Mouse (Mus musculus): ENCODE results near the gene Cx3cl1. TPM values are rescaled to one million over a fixed set of nuclear protein-coding genes. Genes with fewer than 3 reads are reported as not detected.

The Cx3cl1 gene
- polyA plus RNA-seq, 1 experiment = 33.8 TPM

DNA sequence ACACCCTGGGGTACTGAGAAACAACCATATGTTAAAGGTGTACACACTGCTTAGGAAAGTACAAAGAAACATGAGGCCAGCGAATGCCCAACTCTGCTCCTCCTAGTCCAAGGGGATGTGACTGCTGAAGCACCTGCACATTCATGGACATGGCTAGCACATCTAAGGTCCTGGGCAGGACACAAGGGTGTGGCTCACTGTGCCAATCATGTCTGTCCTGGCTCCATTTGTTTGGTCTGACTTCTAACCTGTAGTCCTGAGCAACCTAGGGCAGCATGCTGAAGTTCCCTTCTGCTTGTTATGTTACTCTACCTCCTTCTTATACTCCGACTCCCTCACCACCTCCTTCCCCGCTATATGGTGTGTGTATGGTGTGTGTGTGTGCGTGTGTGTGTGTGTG, 22.6 kb downstream of the Cx3cl1 start:
- 93% methylated on average over 4 of the region's 4 CpGs for WGBS
- H3K36me3 ChIP-seq (ENCODE audit: control insufficient read depth, insufficient read depth, low read length) = no peaks in the 10 kb centered on the region
- H3K27me3 ChIP-seq (ENCODE audit: control insufficient read depth, insufficient read depth, low read length) = no peaks in the 10 kb centered on the region
- no peak for DNase-seq
- no peak overlapping the region for H3K27ac ChIP-seq (ENCODE audit: control insufficient read depth, insufficient read depth, low read length)
- no peak overlapping the region for H3K4me3 ChIP-seq (ENCODE audit: control insufficient read depth, insufficient read depth, low read length)
- TF ChIP-seq CTCF (IDR thresholded peaks at IDR 0.05; ENCODE audit: borderline replicate concordance, control insufficient read depth, extremely low read depth, insufficient read depth, low read length, poor library complexity) (no peak), POLR2A (IDR thresholded peaks at IDR 0.05; ENCODE audit: control insufficient read depth, extremely low read depth, insufficient read depth, low read length, poor library complexity) (no peak)
- no peaks in the 10 kb centered on the region for H3K4me1 ChIP-seq (replicated peaks; ENCODE audit: control insufficient read depth, insufficient read depth, low read length)

DNA sequence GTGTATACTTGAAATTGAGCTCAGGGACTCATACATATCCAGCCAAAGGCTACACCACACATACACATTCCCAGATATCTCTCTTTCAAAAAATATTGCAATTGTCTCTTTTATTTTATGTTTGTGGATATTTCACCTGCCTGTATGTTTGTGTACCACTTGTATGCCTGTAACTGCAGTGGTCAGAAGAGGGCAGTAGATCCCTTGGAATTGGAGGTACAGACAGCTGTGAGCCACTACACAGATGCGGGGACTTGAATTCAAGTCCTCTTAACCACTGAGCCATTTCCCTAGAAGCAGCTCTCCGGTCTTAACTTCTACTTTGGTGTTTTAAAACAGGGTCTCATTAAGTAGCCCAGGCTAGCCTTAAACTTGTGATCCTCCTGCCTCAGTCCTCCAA, 23.0 kb downstream of the Cx3cl1 start:
- DNase-seq = no peak
- Histone ChIP-seq H3K4me1 (replicated peaks; ENCODE audit: control insufficient read depth, insufficient read depth, low read length) (no peaks in the 10 kb centered on the region), H3K27ac (ENCODE audit: control insufficient read depth, insufficient read depth, low read length) (no peak overlapping the region), H3K4me3 (ENCODE audit: control insufficient read depth, insufficient read depth, low read length) (no peak overlapping the region), H3K27me3 (ENCODE audit: control insufficient read depth, insufficient read depth, low read length) (no peaks in the 10 kb centered on the region), H3K36me3 (ENCODE audit: control insufficient read depth, insufficient read depth, low read length) (no peaks in the 10 kb centered on the region)
- no peak for TF ChIP-seq CTCF (IDR thresholded peaks at IDR 0.05; ENCODE audit: borderline replicate concordance, control insufficient read depth, extremely low read depth, insufficient read depth, low read length, poor library complexity)
- no peak for TF ChIP-seq POLR2A (IDR thresholded peaks at IDR 0.05; ENCODE audit: control insufficient read depth, extremely low read depth, insufficient read depth, low read length, poor library complexity)
- WGBS = 90% methylated on average over 2 of the region's 2 CpGs

DNA sequence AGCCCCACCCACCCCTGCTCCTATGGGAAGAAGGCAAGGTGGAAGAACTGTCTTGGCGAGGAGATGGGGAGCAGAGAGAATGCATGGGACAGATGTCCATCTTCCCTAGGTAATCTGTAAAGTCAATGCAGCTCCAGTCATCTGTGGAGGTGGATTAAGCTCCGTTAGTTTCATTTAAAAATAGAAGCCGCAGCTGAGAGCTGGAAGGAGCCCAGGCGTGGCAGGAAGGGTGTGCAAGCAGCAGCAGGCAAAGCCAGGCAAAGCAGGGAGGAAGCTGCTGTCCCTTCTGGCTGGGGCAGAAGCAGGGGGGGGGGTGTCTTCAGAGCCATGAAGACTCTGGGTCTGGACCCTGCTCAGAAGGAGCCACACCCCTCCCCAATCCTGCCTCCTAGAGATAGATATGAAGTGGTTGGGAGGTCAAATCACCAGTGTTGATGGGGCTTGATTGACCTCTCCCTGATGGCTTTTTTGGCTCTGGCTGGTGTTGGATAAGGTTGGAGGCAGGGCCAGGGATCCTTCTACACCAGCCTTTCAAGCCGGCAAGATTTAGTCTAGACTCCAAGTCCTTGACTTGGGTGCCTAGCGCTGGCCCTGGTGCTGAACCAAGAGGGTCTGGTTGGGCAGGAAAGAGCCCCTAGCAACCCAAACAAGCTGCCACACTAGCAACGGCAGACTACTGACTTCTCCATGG, 28.6 kb downstream of the Cx3cl1 start:
- Histone ChIP-seq H3K4me1 (replicated peaks; ENCODE audit: control insufficient read depth, insufficient read depth, low read length) (peaks cover 12% of the 10 kb centered on the region), H3K27me3 (ENCODE audit: control insufficient read depth, insufficient read depth, low read length) (no peaks in the 10 kb centered on the region), H3K36me3 (ENCODE audit: control insufficient read depth, insufficient read depth, low read length) (no peaks in the 10 kb centered on the region), H3K4me3 (ENCODE audit: control insufficient read depth, insufficient read depth, low read length) (no peak overlapping the region), H3K27ac (ENCODE audit: control insufficient read depth, insufficient read depth, low read length) (no peak overlapping the region)
- no peak for TF ChIP-seq CTCF (IDR thresholded peaks at IDR 0.05; ENCODE audit: borderline replicate concordance, control insufficient read depth, extremely low read depth, insufficient read depth, low read length, poor library complexity)
- TF ChIP-seq POLR2A (IDR thresholded peaks at IDR 0.05; ENCODE audit: control insufficient read depth, extremely low read depth, insufficient read depth, low read length, poor library complexity) = no peak
- no peak for DNase-seq
- WGBS = 26% methylated on average over 7 of the region's 7 CpGs

DNA sequence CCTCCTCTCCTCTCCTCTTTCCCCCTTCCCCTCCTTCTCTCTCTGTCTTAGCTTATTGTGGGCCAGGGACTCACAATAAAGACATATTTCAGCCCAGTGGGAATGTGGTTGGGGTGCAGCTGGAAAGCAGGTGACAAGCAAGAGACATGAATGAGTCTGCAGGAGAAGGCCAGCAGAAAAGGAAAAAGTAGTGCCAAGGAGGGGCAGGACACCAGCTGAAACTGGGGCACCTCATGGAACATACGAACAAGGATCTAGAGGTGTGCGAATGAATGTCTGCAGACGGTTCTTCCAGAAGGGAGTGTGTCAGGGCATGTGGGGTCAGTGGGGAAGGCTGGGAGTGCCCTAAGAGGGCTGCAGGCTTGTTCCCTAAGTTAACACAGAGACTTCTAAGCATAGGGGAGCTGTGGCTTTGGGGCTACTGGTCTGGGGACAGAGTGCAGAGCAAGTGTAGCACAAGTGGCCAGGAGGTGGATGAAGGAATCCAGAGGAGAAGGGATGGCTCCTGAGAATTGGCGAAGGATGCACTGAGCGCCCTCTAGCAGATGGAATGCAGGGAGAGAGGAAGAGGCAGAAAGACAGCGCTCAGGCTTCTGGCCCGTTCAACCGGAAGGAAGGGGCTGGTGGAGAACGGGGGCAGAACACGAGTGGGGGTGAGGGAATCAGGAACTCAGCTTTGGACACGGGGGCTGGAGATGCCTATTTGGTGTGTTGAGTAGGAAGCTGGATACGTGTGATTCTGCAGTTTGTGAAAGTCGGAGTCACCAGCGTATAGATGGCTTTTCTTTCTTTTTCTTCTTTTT, 29.7 kb downstream of the Cx3cl1 start:
- Histone ChIP-seq H3K4me3 (ENCODE audit: control insufficient read depth, insufficient read depth, low read length) (no peak overlapping the region), H3K27ac (ENCODE audit: control insufficient read depth, insufficient read depth, low read length) (no peak overlapping the region), H3K4me1 (replicated peaks; ENCODE audit: control insufficient read depth, insufficient read depth, low read length) (peaks cover 12% of the 10 kb centered on the region), H3K36me3 (ENCODE audit: control insufficient read depth, insufficient read depth, low read length) (no peaks in the 10 kb centered on the region), H3K27me3 (ENCODE audit: control insufficient read depth, insufficient read depth, low read length) (no peaks in the 10 kb centered on the region)
- WGBS = 35% methylated on average over 14 of the region's 14 CpGs
- DNase-seq = peak; percentile 9
- TF ChIP-seq CTCF (IDR thresholded peaks at IDR 0.05; ENCODE audit: borderline replicate concordance, control insufficient read depth, extremely low read depth, insufficient read depth, low read length, poor library complexity) = no peak
- TF ChIP-seq POLR2A (IDR thresholded peaks at IDR 0.05; ENCODE audit: control insufficient read depth, extremely low read depth, insufficient read depth, low read length, poor library complexity) = no peak

DNA sequence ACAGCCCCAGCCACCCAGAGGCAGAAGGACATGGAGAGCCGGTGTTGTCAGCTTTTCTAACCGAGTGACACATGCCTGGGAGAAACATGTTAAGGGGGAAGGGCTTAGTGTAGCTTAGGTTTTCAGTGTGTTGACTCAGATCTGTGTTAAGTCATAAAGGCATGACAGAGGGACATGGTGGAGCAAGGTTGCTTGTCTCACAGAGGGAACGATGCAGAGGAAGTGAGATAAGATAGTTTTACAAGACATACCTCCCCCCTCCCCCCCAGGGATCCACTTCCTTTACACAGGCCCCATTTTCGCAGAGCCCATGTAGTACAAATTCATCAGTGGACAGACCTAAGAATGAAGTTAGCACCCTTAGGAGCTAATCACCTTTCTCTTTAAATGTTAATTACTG, 30.6 kb downstream of the Cx3cl1 start:
- Histone ChIP-seq H3K27ac (ENCODE audit: control insufficient read depth, insufficient read depth, low read length) (no peak overlapping the region), H3K27me3 (ENCODE audit: control insufficient read depth, insufficient read depth, low read length) (no peaks in the 10 kb centered on the region), H3K4me1 (replicated peaks; ENCODE audit: control insufficient read depth, insufficient read depth, low read length) (peaks cover 12% of the 10 kb centered on the region), H3K4me3 (ENCODE audit: control insufficient read depth, insufficient read depth, low read length) (no peak overlapping the region), H3K36me3 (ENCODE audit: control insufficient read depth, insufficient read depth, low read length) (no peaks in the 10 kb centered on the region)
- DNase-seq = no peak
- WGBS = 35% methylated on average over 4 of the region's 4 CpGs
- TF ChIP-seq POLR2A (IDR thresholded peaks at IDR 0.05; ENCODE audit: control insufficient read depth, extremely low read depth, insufficient read depth, low read length, poor library complexity) = no peak
- TF ChIP-seq CTCF (IDR thresholded peaks at IDR 0.05; ENCODE audit: borderline replicate concordance, control insufficient read depth, extremely low read depth, insufficient read depth, low read length, poor library complexity) = no peak

DNA sequence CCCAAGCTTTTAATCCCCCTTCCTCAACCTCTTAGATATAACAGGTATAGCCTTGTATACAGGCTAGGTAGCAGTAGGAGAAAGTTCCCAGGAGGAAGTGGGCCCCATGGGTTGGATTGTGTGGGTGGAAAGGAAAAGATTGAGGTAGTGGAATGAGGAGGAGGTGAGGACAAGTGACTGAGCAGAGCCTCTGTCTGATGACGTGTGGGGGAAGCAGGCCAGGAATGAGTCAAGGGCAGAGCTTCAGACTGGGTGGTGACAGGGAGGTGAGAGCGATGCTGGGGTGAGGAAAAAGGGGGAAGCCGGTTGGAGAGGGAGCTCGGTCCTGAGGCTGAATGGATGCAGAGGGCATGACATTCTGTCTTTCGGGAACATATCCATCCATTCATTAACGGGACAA, 31.7 kb downstream of the Cx3cl1 start:
- Histone ChIP-seq H3K27ac (ENCODE audit: control insufficient read depth, insufficient read depth, low read length) (no peak overlapping the region), H3K4me1 (replicated peaks; ENCODE audit: control insufficient read depth, insufficient read depth, low read length) (peaks cover 12% of the 10 kb centered on the region), H3K27me3 (ENCODE audit: control insufficient read depth, insufficient read depth, low read length) (no peaks in the 10 kb centered on the region), H3K4me3 (ENCODE audit: control insufficient read depth, insufficient read depth, low read length) (no peak overlapping the region), H3K36me3 (ENCODE audit: control insufficient read depth, insufficient read depth, low read length) (no peaks in the 10 kb centered on the region)
- no peak for DNase-seq
- no peak for TF ChIP-seq POLR2A (IDR thresholded peaks at IDR 0.05; ENCODE audit: control insufficient read depth, extremely low read depth, insufficient read depth, low read length, poor library complexity)
- no peak for TF ChIP-seq CTCF (IDR thresholded peaks at IDR 0.05; ENCODE audit: borderline replicate concordance, control insufficient read depth, extremely low read depth, insufficient read depth, low read length, poor library complexity)
- WGBS = 93% methylated on average over 6 of the region's 6 CpGs
